Mouse (Mus musculus) liver, postnatal 0 days (tissue): ENCODE measurements at regions not wholly inside any gene's neighbourhood (a gene's known extent, or its start where the extent isn't known, plus 50 kb on each side); places are given as distances from the start of the nearest gene placed in this dataset.

Source experiments
- ATAC-seq: fragments of 200-750 bp; cut with Nextera tagmentation; 2 replicates; pipeline ENCODE4 v1.8.0; 2017; ENCODE audit warnings: mild to moderate bottlenecking, moderate library complexity
- DNase-seq: peaks from one replicate; pipeline ENCODE4 v3.0.0-alpha.2; 2016
- H3K27ac ChIP-seq: fragments of 300-500 bp; sonication (generic); 2 replicates; pipeline ENCODE4 v1.5.1; 2014; ENCODE audit warnings: antibody characterized with exemption, moderate library complexity, mild to moderate bottlenecking, low read depth
- H3K27me3 ChIP-seq: fragments of 300-500 bp; sonication (generic); 2 replicates; pipeline ENCODE4 v1.6.1; 2014; ENCODE audit warnings: low read length, control low read depth, mixed read lengths; ENCODE audit not compliant: insufficient read depth
- H3K36me3 ChIP-seq: fragments of 300-500 bp; sonication (generic); replicated peaks from 2 replicates; pipeline ENCODE4 v1.6.1; 2014; ENCODE audit warnings: mild to moderate bottlenecking, control low read depth, low read length, moderate library complexity, mixed read lengths; ENCODE audit not compliant: insufficient read depth
- H3K4me1 ChIP-seq: fragments of 300-500 bp; sonication (generic); 2 replicates; pipeline ENCODE4 v1.6.1; 2014; ENCODE audit warnings: antibody characterized with exemption, mild to moderate bottlenecking, control low read depth; ENCODE audit not compliant: insufficient read depth
- H3K4me2 ChIP-seq: fragments of 300-500 bp; sonication (generic); 2 replicates; pipeline ENCODE4 v1.6.1; 2014; ENCODE audit warnings: low read depth, mild to moderate bottlenecking, low read length, moderate library complexity, mixed read lengths
- H3K4me3 ChIP-seq: fragments of 300-500 bp; sonication (generic); 2 replicates; pipeline ENCODE4 v1.5.1; 2014; ENCODE audit warnings: low read depth, low read length
- H3K9ac ChIP-seq: fragments of 300-500 bp; sonication (generic); replicated peaks from 2 replicates; pipeline ENCODE4 v1.6.1; 2014; ENCODE audit warnings: mild to moderate bottlenecking, moderate library complexity
- H3K9me3 ChIP-seq: fragments of 300-500 bp; sonication (generic); 2 replicates; pipeline ENCODE4 v1.6.1; 2016; ENCODE audit warnings: mild to moderate bottlenecking, control low read depth, low read length, mixed read lengths
- CTCF ChIP-seq: sonication (generic); IDR thresholded peaks from 2 replicates; pipeline ENCODE4 v1.5.1; 2016; ENCODE audit warnings: antibody characterized with exemption, low read depth
- EP300 ChIP-seq: IDR thresholded peaks from 2 replicates; pipeline ENCODE4 v1.6.1; 2016; ENCODE audit warnings: antibody characterized with exemption, low read depth, mild to moderate bottlenecking
- WGBS: fragments of 180-500 bp; shearing (Covaris S2); extraction: QIAGEN DNeasy Blood & Tissue Kit; methylation state at CpG from one replicate; pipeline ENCODE4 v1.1.7; 2014; ENCODE audit not compliant: insufficient replicate concordance; 5-methylcytosine and 5-hydroxymethylcytosine counted together

DNA sequence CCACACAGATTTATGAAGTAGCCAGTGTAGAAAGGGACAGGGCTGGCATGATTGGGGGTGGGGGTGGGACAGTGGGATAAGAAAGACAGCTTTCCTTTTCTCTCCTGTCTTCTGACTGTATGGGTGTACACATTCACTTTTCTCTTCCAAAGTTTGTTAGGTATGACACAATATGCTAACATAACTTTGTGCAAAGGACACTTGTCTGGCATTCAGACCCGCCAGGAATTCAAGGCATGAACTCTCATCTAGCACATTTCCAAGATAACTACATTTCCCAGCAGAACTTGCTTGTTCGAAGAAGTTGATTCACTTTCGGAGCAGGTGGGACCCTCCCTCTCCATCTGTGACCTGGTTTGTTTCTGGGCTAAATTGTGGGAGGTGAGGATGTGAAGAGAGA is 289.7 kb downstream of the Hlx start:
- H3K27me3 ChIP-seq: no peaks in the 10 kb centered on the region
- H3K27ac ChIP-seq: no peak overlapping the region
- no peaks in the 10 kb centered on the region for H3K36me3 ChIP-seq
- no peak overlapping the region for H3K9ac ChIP-seq
- H3K9me3 ChIP-seq: no peaks in the 10 kb centered on the region
- WGBS: 50% methylated on average over 3 of the region's 3 CpGs
- DNase-seq (no peak), ATAC-seq (no peak)
- no peak overlapping the region for H3K4me3 ChIP-seq
- no peak overlapping the region for H3K4me2 ChIP-seq
- no peak for TF ChIP-seq CTCF
- peaks cover 7% of the 10 kb centered on the region for H3K4me1 ChIP-seq

DNA sequence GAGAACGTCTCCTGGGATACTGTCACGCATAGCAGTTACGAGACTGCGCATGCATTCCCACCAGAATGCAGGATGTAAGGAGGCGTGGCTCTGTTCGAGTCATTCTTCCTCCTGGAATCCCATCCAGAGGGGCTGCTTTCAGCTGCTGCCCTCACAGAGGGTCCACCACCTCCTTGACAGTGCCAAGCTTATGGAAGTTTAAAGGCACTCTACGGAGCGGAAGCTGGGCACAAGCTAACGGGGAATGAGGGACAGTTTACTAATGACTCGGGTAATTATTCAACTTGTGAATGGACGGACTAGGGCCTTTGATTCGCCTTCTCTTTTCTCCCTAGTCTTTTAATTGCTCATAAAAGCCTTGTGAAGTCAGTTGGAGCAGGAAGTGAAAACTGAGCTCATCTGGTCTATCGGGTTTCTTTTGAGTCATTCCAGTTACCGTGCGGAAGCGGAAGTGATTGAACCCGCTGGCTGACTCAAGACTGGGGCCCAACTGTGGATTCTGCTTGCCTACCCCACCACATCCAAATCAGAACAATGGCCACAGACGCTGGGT is 291.3 kb downstream of the Hlx start:
- TF ChIP-seq CTCF: no peak
- peak; percentile 41; the same call in 1 of the 2 replicates for TF ChIP-seq EP300
- ATAC-seq: peak; percentile 45; the same call in 1 of the 2 replicates
- DNase-seq: peak; percentile 45
- peak overlapping the region; percentile 62 for H3K27ac ChIP-seq
- H3K9me3 ChIP-seq: no peaks in the 10 kb centered on the region
- 0 out of 2 replicates have a peak overlapping the region, but pooled peaks have one; percentile 20 for H3K4me3 ChIP-seq
- no peaks in the 10 kb centered on the region for H3K36me3 ChIP-seq
- 37% methylated on average over 18 of the region's 18 CpGs for WGBS
- H3K9ac ChIP-seq: no peak overlapping the region; the same call in 1 of the 2 replicates
- H3K27me3 ChIP-seq: no peaks in the 10 kb centered on the region
- H3K4me1 ChIP-seq: peaks cover 7% of the 10 kb centered on the region
- peak overlapping the region; percentile 56 for H3K4me2 ChIP-seq

DNA sequence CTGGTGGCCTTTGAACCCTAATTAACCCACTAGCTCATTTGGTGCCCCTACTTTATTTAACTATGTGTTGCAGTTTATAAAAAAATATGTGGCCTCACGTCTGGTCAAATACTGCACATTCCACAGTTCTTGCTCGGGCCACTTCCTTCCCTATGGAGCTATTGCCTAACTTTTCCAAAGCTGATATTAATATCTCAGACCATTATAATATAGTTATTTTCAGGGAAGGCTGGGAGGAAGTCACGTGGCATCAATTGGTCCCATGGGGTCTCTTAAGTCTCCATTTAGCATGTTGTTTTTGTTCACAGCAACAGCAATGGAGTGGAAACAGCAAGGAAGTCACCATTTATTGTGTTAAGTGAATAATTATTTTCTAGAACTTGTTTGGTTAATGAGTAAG is 292.9 kb downstream of the Hlx start:
- Histone ChIP-seq H3K36me3 (no peaks in the 10 kb centered on the region), H3K9me3 (no peaks in the 10 kb centered on the region), H3K4me1 (peaks cover 7% of the 10 kb centered on the region), H3K4me3 (no peak overlapping the region), H3K27me3 (no peaks in the 10 kb centered on the region), H3K4me2 (no peak overlapping the region), H3K9ac (no peak overlapping the region), H3K27ac (no peak overlapping the region)
- TF ChIP-seq CTCF (no peak), EP300 (no peak)
- WGBS: 57% methylated on average over 3 of the region's 3 CpGs
- ATAC-seq (no peak), DNase-seq (no peak)

DNA sequence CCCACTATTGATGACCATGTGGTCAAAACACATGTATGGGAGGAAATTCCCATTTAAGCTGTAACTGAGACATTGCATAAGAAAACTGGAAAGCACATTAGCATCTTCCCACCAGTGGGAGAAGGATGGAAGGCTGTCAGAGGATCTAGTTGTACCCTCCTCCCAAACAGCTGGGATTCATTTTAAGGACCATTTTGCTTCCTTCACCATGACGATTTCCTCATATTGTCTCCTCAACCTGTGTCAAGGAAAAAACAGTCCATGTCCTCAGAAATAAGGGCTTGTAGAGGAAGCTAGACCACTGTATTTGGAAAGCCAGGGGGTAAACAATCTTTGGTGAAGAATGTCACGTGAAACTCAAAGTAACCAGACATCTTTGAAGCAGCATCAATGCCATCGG is 296.0 kb downstream of the Hlx start:
- H3K4me3 ChIP-seq: no peak overlapping the region
- H3K27me3 ChIP-seq: no peaks in the 10 kb centered on the region
- H3K4me2 ChIP-seq: no peak overlapping the region
- no peaks in the 10 kb centered on the region for H3K36me3 ChIP-seq
- 67% methylated on average over 3 of the region's 3 CpGs for WGBS
- no peaks in the 10 kb centered on the region for H3K9me3 ChIP-seq
- no peak overlapping the region for H3K27ac ChIP-seq
- TF ChIP-seq CTCF (no peak), EP300 (no peak)
- DNase-seq (no peak), ATAC-seq (no peak)
- no peak overlapping the region for H3K9ac ChIP-seq
- H3K4me1 ChIP-seq: peaks cover 7% of the 10 kb centered on the region

DNA sequence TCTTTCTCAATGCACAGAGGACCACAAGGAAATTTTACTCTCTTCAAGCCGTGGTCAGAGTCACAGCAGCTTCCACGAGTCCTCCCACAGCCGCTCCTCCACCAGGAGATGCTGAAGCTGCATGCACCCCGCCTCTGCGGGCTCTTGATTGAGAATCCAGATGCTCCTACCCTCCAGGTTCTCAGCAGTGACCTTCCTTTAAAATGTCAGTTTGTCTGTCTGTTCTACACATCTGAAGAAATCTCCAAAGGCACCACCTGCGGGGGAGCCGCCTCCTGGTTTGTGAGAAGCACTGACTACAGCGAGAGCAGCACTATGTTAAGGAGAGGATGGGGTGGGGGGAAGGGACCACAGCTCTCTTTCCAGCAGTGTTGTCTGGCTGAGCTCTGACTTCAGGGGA is 303.8 kb downstream of the Hlx start:
- WGBS: 60% methylated on average over 8 of the region's 8 CpGs

DNA sequence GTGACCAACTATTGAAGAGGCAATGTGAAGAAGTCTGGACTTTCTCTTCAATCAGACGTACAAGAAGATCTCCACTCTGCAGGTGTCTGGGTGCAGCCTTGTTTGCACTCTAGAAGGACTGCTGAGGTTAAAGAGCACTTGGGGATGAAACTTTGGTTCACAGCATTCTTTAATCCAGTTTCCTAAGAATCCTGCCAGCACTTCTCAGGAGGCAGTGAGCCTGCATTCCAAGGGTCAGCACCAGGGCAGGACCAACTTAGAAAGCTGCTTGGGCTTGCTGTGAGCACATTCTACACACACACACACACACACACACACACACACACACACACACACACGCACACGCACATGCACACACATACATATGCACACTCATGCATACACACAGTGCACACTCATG is 304.4 kb downstream of the Hlx start:
- no peaks in the 10 kb centered on the region for H3K9me3 ChIP-seq
- TF ChIP-seq EP300 (no peak), CTCF (no peak)
- H3K27me3 ChIP-seq: 0 out of 2 replicates have a peak, but pooled peaks cover 2% of the 10 kb centered on the region
- H3K4me2 ChIP-seq: no peak overlapping the region
- ATAC-seq: no peak
- H3K9ac ChIP-seq: no peak overlapping the region
- H3K4me1 ChIP-seq: no peaks in the 10 kb centered on the region
- DNase-seq: no peak
- H3K36me3 ChIP-seq: no peaks in the 10 kb centered on the region
- no peak overlapping the region for H3K27ac ChIP-seq
- WGBS: 61% methylated on average over 3 of the region's 3 CpGs
- no peak overlapping the region for H3K4me3 ChIP-seq

More for the DNA sequence above, 303.8 kb downstream of the Hlx start:
- Histone ChIP-seq H3K27me3 (0 out of 2 replicates have a peak, but pooled peaks cover 2% of the 10 kb centered on the region), H3K36me3 (no peaks in the 10 kb centered on the region), H3K9ac (no peak overlapping the region), H3K4me2 (no peak overlapping the region), H3K9me3 (no peaks in the 10 kb centered on the region), H3K4me3 (no peak overlapping the region), H3K27ac (no peak overlapping the region), H3K4me1 (no peaks in the 10 kb centered on the region)
- no peak for DNase-seq
- no peak for ATAC-seq
- TF ChIP-seq EP300 (no peak), CTCF (no peak)

DNA sequence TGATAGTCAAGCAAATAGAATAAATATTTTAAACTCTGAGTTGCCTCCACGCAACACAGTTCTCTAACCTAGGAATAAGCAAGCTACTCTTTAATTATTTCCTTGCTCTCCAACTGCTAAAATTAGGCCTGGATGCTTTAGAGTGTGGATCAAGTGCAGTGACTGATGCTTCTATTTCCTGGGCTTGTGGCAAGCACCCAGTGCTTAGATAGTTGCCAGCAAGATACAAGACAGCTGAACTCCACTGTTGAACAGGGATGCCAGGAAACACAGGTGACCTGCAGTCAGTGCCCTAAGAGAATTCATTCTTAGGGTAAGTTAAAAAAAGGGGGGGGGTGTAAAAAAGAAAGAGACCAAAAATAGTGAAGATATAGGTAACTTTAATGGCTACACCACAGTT is 306.7 kb downstream of the Hlx start:
- Histone ChIP-seq H3K4me3 (no peak overlapping the region), H3K9ac (no peak overlapping the region), H3K27me3 (0 out of 2 replicates have a peak, but pooled peaks cover 2% of the 10 kb centered on the region), H3K4me1 (no peaks in the 10 kb centered on the region), H3K36me3 (no peaks in the 10 kb centered on the region), H3K4me2 (no peak overlapping the region), H3K27ac (no peak overlapping the region), H3K9me3 (no peaks in the 10 kb centered on the region)
- TF ChIP-seq CTCF (no peak), EP300 (no peak)
- DNase-seq (no peak), ATAC-seq (no peak)
- WGBS: 90% methylated on average over 1 of the region's 1 CpGs
